Mouse (Mus musculus) left cerebral cortex, adult 2 months (tissue): ENCODE data around the gene Psmd11. TPM values are rescaled to one million over a fixed set of nuclear protein-coding genes. Genes with fewer than 3 reads are reported as not detected.
A peak's percentile ranks its signal among the peaks of the same experiment; 100 is the strongest.
"Not testable (repeated sequence)": the region's sequence is repeated elsewhere in the genome, so short reads cannot be mapped to it uniquely, and the experiment has no call there.

ENCODE experiments used
- DNase-seq, 2 experiments: peaks; one replicate each; pipeline ENCODE4 v3.0.0; 2021 to 2022; ENCODE audit warnings: low spot score in 2 of 2, mixed read lengths in 1 of 2; ENCODE audit errors: extremely low spot score in 1 of 2
- H3K27ac ChIP-seq: fragments of 200-600 bp; 2 replicates; pipeline ENCODE4 v1.8.1; 2022
- H3K4me3 ChIP-seq: fragments of 200-600 bp; 2 replicates; pipeline ENCODE4 v1.8.1; 2022
- CTCF ChIP-seq: fragments of 200-600 bp; IDR thresholded peaks from 2 replicates; pipeline ENCODE4 v1.8.1; 2022; ENCODE audit warnings: antibody characterized with exemption, mild to moderate bottlenecking, moderate library complexity
- intact Hi-C: fragments of 180-260 bp; cut with DNase I; formaldehyde crosslinking; loops from one replicate; pipeline ENCODE4 v1.15.1; 2025
- total RNA-seq, 2 experiments: library from RNA; stranded (reverse); gene quantifications; 2 replicates each; pipeline ENCODE4 v1.2.3; 2021

Psmd11 gene
- total RNA-seq, 2 experiments from 2014 or later = 102 to 103 TPM

DNA sequence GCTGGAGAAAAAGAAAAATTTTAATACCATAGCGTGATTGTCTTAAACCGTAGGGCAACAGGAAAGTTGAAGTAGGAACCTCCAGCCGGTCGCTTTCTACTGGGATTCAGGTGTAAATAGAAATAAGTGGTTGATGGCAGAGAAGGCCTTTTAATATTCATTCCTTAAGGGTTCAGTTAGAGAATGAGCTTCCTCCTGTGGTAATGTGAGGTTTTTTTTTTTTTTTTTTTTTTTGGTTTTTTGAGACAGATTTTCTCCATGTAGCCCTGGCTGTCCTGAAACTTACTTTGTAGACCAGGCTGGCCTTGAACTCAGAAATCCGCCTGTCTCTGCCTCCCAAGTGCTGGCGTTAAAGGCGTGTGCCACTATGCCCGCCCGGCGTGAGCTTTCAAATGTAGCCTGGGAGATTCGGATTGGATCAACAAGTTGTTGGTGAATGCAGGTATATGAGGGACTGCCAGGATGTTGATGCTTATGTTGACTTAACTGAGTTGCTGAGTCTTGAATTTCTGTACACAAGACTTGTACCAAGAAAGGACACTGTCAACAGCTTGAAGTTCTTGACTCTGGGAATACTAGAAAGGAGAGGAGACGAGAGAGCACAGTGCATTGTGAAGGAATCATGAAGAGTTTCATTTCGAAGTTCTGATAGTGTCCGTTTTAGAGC is 1.2 kb downstream of the Psmd11 start:
- no peak for TF ChIP-seq CTCF
- Histone ChIP-seq H3K4me3 (peak overlapping the region; percentile 95), H3K27ac (no peak overlapping the region)
- intact Hi-C loops = no loop called here
- no peak for DNase-seq

GRCm38 (mm10) chr11:80430366-80430910 is 2.0 kb downstream of the Psmd11 start:
- DNase-seq = no peak
- intact Hi-C loops = no loop called here
- no peak overlapping the region for H3K27ac ChIP-seq
- TF ChIP-seq CTCF = no peak
- no peak overlapping the region for H3K4me3 ChIP-seq

GRCm38 (mm10) chr11:80446916-80447315 is 18.5 kb downstream of the Psmd11 start:
- no peak for DNase-seq
- no peak for TF ChIP-seq CTCF
- intact Hi-C loops = no loop called here
- H3K27ac ChIP-seq = no peak overlapping the region
- no peak overlapping the region for H3K4me3 ChIP-seq

- TF ChIP-seq CTCF = peak; percentile 22
- Histone ChIP-seq H3K27ac (no peak overlapping the region), H3K4me3 (no peak overlapping the region)
- DNase-seq = no peak
- intact Hi-C loops = no loop called here
These were observed 21.4 kb downstream of the Psmd11 start for GRCm38 (mm10) chr11:80449859-80450258.

DNA sequence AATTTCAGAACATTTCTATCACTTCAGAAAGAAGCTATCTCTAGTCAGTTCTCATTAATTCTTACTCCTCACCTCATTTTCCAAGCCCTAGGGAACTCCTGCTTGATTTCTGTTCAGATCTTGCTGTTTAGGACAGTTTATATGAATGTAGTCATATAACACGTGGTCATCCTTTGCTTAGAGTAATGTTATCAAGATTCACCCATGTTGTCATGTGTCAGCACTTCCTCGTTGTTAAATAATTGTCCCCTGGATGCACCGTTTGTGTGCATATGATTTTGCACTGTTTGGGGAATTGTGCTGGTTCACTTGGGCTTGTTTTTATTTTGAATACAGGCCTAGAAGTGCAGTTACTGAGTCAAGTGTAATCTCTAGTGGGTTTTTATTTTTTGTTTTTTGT is 23.8 kb downstream of the Psmd11 start:
- Histone ChIP-seq H3K27ac (no peak overlapping the region), H3K4me3 (no peak overlapping the region)
- intact Hi-C loops = no loop called here
- TF ChIP-seq CTCF = no peak
- no peak for DNase-seq

DNA sequence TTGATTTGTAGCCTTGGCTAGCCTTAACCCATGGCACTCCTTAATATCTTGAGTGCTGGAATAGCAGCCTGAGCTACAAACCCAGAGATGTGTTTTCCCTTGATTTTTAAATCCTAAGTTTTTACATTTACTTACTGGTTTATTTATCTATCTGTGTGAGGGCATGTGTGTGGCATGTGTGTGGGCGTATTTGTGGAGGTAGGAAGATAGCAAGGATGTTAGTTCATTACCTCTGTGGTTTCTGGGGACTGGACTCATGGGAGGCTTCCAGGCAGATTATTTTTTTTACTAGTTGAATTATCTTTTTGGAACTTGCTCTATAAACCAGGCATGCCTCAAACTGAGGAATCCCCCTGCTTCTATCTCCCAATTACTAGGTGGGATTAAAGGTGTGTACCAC is 24.8 kb downstream of the Psmd11 start:
- TF ChIP-seq CTCF = no peak
- DNase-seq = no peak
- intact Hi-C loops = no loop called here
- Histone ChIP-seq H3K4me3 (no peak overlapping the region), H3K27ac (no peak overlapping the region)

DNA sequence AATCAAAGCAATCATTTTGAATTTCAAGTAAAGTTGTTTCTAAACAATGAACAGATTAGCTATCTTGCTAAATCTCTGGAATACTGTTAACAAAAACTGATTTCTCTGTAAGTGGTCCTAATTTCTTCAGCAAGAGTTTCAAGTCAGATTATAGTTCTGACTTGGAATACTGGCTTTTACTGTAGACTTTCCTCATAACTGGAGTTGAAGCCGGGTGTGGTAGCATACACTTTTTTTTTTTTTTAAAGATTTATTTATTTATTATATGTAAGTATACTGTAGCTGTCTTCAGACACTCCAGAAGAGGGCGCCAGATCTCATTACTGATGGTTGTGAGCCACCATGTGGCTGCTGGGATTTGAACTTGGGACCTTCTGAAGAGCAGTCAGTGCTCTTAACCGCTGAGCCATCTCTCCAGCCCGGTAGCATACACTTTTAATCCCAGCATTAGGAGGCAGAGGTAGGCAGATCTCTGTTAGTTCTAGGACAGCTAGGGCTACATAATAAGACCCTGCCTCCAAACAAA is 35.3 kb downstream of the Psmd11 start:
- intact Hi-C loops = not testable (repeated sequence)
- TF ChIP-seq CTCF = peak; percentile 39

DNA sequence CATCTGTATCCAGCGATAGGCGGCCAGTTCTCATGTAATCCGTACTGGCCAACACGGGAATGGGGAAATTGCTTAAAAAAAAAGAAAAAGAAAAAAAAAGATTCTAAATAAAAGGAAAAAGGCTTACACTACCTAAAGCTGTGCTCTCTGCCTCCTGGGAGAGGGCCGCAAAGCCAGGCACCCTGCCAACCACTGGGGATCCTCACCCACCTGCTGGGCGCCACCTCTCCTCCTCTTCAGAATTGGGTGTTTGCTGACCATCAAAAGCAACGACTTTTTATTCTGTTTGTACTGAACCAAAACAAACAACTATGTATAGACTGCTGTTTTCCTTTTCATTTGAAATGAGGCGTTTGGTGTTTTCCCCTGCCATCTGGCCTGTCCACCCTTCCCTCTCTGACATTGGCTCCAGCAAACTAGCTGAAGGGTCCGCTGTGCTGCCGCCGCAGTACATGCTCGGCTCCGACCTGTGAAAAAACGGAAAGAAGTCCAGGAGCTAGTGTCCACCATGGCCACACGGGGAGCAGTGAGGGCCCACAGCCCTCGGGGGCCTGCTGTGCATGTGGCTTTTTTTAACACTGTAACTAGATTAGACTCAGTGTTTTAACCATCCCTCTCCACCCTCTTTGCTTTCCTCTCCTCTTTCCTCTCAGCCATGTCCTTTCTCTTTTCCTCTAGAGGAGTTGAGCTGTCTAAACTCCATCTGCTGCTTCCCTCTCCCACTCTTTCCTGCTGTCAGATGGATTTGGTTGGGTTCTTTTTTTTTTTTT is 43.6 kb downstream of the Psmd11 start:
- intact Hi-C loops = no loop called here
- peak overlapping the region; percentile 85 for H3K27ac ChIP-seq
- peak; percentile 27 to 31 for DNase-seq
- no peak; the same call in 1 of the 2 replicates for TF ChIP-seq CTCF
- H3K4me3 ChIP-seq = no peak overlapping the region

More for the DNA sequence above, 35.3 kb downstream of the Psmd11 start:
- not testable (repeated sequence) for H3K4me3 ChIP-seq, H3K27ac ChIP-seq, DNase-seq

- Histone ChIP-seq H3K4me3 (no peak overlapping the region), H3K27ac (peak overlapping the region; percentile 80)
- DNase-seq = peak; percentile 38 to 47
- TF ChIP-seq CTCF = peak; percentile 54
- intact Hi-C loops = no loop called here
These were observed 45.8 kb downstream of the Psmd11 start for GRCm38 (mm10) chr11:80474175-80474691.

DNA sequence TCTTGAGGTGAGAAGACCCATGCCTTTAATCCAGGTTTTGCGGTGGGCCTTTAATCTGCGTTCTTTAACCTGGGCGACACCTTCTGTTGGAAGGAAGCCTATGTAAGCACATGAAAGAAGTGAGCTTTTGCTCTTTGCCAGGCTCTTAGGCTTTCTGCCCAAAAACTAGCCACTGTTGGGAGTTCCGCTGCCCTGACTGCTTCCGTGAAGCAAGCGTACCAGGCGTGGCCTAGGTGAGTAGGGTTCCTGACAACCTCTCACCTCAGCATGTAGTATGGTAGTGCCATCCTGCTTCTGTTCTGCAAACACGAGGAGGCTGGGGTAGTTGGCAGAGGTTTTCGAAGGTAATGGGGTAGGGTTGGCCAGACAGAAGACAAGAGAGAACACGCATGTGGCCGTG is 46.4 kb downstream of the Psmd11 start:
- TF ChIP-seq CTCF = no peak
- Histone ChIP-seq H3K4me3 (no peak overlapping the region), H3K27ac (peak overlapping the region; percentile 80)
- intact Hi-C loops = no loop called here
- DNase-seq = no peak

- Histone ChIP-seq H3K27ac (no peak overlapping the region), H3K4me3 (no peak overlapping the region)
- intact Hi-C loops = no loop called here
- no peak for TF ChIP-seq CTCF
- DNase-seq = no peak
These were observed 47.1 kb downstream of the Psmd11 start for GRCm38 (mm10) chr11:80475544-80475943.
